Mouse (Mus musculus) splenic B cell, adult 2 months (primary cell): Measurements from ENCODE around the gene Gpr3.
A peak's percentile ranks its signal among the peaks of the same experiment; 100 is the strongest.

Experiments used
- DNase-seq: peaks from one replicate; pipeline ENCODE4 v3.0.0-alpha.2; 2011; ENCODE audit warnings: low read depth, low spot score
- H3K27me3 ChIP-seq: 2 replicates; pipeline ENCODE4 v1.6.1; 2012; ENCODE audit warnings: mild to moderate bottlenecking, low read length, moderate library complexity, mixed read lengths; ENCODE audit not compliant: control insufficient read depth, poor library complexity, insufficient read depth, severe bottlenecking
- H3K36me3 ChIP-seq: 2 replicates; pipeline ENCODE4 v1.6.1; 2012; ENCODE audit warnings: mild to moderate bottlenecking, low read length, moderate library complexity, mixed read lengths; ENCODE audit not compliant: control insufficient read depth, poor library complexity, insufficient read depth, severe bottlenecking

The Gpr3 gene

DNA sequence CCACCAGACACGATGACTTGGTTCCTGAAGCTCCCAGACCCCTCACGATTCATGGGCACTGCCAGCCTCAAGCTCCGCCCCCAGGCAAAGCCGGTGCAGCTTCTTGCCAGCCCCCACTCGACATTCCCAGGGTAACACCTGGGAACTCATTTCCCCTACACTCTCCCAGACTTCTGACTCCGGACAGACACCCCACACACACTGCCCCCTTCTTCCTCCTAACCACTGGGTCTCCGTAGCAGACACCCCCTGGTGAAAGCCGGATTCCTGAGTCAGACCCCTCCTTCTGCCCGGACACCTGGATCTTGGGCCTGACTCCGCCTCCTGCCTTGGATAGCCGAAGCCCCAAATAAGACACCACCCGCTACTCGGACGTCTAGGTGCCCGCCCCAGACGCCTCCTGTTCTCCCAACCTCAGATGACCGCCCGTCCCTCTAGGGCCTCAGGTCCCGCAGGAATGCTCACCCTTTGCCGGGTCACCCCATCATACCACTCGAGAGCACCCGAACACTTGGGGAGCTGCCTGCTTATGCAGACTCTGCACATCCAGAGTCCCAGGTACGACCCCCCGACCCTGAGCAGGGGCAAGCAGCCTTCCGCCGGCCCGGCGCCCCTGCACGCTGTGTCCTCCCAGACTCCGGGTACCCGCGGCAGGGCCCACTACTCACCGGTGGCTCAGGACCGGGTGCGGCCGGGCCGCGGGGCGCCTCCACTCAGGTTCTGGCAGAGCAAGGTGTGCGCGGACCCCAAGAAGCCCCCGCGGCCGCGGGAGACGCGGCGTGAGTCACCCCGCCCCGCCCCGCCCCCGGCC is at the start of gene Gpr3, which contains the start of gene Cd164l2:
Gpr3 (minus strand) TSS at position 786 of the 811 bp plus-strand sequence.
Cd164l2 (plus strand) TSS at position 381 of the 811 bp plus-strand sequence.
- no peak for DNase-seq
- H3K36me3 ChIP-seq, result no peaks in the 10 kb centered on the region
- no peaks in the 10 kb centered on the region for H3K27me3 ChIP-seq

DNA sequence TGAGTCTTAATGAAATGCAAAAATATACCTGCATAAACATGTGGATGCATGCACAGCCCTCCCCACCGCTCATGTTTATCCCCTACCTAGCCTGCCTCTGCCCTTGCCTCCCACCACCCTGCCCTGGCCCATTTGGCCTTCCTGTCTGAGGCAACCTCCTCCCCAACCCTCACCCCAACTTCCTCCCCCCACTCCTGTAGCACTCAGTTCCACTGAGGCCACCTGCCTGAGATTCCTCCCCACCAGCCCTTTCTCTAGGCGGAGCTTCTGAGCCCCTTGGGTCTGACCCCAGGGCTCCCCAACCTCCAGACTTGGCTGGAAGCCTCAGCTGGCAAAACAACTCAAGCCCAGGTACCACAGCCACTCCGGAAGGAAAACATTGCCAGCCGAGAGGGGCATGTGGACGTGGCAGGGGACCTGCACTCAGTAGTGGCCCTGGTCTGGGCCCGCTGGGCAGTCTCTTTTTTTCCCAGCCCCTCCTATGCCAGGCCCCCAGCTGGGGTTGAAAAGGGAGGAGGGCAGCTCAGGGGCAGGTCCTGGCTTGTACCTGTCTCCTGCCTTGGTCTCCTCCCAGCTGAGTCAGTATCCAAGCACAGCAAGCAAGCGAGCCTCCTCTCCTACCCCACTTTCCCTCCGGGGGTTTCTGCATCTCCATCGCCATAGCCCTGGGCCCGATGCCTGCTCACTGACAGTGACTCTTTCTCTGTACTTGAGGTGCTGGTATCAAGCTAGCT is 49.5 kb upstream of the Gpr3 start:
- no peak for DNase-seq
- no peaks in the 10 kb centered on the region for H3K27me3 ChIP-seq

DNA sequence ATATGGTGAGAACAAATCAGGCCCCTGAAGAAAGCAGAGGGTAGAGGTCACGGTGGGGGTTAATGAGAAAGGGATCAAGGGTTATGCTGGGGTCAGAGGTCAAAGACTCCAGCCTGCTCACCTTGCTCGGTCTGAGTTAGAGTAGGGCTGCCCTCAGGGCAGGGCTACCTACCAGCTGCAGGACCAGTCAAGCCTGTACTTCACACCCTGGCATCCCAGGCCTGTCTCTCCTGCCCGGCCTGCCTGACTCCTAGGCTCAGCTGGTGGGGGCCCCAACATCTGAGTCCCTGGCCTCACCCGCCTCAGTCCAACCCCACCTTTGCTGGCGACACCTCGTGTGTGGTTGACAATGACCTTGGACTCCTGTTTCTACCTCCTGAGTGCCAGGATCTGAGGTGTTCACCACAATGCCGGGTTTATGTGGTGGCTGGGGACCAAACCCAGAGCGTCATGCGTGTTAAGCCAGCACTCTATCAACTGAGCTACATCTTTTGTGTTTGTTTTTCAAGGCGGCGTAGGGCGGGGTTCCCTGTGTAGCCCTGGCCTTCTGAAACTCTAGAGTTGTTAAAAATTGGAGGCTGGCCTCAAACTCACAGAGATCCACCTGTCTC is 45.6 kb upstream of the Gpr3 start:
- no peaks in the 10 kb centered on the region for H3K36me3 ChIP-seq
- no peaks in the 10 kb centered on the region for H3K27me3 ChIP-seq
- DNase-seq, result no peak

More for the DNA sequence above, 49.5 kb upstream of the Gpr3 start:
- no peaks in the 10 kb centered on the region; the same call in 1 of the 2 replicates for H3K36me3 ChIP-seq

DNA sequence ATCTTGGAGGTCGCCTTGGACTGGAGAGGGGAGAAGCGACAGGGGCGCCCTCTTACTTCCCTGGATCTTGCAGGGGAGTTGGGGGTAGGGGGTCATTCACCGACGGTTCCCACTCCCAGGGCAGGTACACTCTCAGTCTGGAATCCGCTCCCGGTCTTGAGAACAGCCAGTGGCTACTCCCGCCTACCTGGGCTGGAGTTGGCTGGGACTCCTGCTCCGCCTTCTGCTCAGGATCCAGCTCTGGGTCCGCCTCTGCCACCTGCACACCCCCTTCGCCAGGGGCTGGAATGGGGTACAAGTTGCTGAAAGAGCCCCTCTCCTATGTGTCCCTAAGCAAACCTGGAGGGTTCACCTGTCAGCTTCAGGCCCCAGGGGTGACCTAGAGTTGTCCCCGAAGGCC is 44.9 kb upstream of the Gpr3 start:
- Histone ChIP-seq H3K27me3 (no peaks in the 10 kb centered on the region), H3K36me3 (no peaks in the 10 kb centered on the region)
- DNase-seq, result no peak

DNA sequence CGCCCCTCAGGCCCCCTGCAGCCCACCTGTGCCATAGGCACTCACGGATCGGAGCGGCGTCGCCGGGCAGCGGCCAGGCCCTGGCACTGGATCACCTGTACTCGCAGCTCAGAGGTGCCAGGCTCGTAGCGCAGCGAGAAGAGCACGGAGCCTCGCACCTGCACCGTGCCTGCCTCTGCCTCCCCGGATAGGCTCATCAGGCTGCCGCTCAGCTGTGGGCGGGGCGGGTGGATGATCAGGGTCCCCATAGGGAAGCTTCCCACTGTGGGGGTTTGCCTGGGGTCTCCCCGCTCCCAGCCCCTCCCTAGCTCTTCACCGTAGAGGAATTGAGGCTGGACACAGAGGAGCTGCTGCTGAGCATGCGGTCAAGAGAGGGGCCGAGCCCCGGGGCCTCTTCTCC is 44.5 kb upstream of the Gpr3 start:
- Histone ChIP-seq H3K36me3 (no peaks in the 10 kb centered on the region), H3K27me3 (no peaks in the 10 kb centered on the region)
- DNase-seq, result no peak

DNA sequence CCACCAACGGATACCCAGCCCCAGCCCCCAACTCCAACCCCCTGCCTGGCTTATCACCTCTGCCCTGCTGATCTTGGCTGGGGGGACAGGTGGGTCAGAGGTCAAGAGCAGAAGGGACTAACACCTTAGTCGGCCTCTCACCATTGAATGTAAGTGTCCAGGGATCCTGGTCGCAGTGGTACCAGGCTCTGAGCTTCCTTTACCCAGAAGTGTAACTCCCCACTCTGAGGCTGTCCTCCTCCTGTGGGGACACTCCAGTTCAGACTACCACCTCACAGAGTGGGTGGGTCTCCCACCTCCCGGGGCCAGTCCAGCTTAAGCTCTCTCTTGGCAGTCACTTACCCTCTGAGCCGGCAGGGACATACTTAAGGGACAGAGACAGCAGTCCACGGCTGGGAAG is 43.1 kb upstream of the Gpr3 start:
- Histone ChIP-seq H3K36me3 (no peaks in the 10 kb centered on the region), H3K27me3 (no peaks in the 10 kb centered on the region)
- no peak for DNase-seq

DNA sequence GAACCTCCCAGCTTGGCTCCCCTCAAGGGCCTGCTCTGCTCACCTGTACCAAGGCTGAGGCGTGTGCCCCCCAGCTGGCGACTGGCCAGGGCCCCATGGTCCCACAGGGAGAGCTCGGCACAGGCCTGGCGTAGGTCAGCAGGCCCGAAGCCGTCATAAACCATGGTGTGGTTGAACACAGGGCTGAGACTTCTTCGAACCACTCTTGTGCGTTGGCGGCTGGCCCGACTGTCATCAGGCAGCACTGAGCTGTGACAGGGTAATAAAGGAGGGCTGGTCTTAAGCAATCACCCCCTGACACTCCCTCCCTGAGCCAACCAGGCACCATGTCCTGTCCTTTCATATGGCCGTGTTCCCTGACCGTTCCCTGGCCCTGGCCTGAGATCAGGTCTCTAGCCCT is 41.1 kb upstream of the Gpr3 start:
- Histone ChIP-seq H3K27me3 (no peaks in the 10 kb centered on the region), H3K36me3 (no peaks in the 10 kb centered on the region)
- DNase-seq, result no peak

DNA sequence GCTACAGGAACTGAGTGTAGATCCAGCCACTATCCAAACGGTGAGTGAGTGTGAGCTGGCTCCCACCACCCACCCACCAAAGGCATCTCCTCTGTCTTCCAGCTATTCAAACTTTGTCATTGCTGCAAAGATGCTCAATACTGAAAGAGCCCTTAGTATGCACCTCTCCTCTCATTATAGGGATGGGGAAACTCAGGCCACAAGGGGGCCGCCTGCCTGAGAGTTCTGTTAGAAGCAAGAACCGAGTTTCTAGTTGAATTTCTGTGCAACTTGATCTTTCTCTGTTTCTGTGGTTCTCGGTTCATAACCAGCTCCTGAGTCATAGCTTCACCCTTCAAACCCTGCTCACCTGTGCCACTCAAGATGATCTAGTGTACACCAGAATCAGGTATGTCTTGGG is 39.8 kb upstream of the Gpr3 start:
- DNase-seq, result no peak
- Histone ChIP-seq H3K27me3 (no peaks in the 10 kb centered on the region), H3K36me3 (no peaks in the 10 kb centered on the region)

DNA sequence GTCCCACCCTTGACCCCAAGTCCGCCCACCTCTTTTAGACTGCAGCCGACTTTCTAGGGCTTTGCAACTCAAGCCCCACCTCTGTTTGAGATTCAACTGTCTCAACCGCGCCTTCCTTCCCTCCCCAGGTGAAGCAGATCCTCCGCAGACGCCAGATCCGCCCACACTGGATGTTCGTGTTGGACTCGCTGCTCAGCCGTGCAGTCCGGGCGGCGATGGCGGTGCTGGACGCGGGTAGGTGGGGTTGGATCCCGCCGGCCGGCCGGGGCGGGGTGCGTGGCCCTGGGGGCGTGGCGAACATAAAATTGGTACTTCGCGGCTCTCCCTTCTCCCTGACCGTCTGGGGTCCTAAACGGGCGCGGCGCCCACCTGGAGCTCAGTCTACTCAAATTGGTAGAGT is 38.9 kb upstream of the Gpr3 start:
- no peak for DNase-seq
- Histone ChIP-seq H3K27me3 (no peaks in the 10 kb centered on the region), H3K36me3 (no peaks in the 10 kb centered on the region)

DNA sequence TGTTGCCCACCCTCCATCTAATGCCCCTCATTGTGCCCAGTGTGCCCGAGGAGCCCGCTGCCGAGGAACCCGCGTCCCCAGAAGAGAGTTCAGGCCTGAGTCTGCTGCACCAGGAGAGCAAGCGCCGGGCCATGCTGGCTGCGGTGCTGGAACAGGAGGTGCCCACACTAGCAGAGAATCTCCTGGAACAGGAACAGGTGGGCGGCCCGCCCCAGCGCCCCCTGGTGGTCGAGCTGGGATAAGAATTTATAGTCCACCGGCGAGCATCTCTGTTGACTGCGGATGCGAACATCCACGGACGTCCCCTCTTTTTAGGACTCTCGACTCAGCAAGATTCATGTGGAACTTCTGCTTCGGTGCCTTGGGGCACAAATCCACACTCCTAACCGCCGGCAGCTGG is 38.3 kb upstream of the Gpr3 start:
- Histone ChIP-seq H3K36me3 (no peaks in the 10 kb centered on the region), H3K27me3 (no peaks in the 10 kb centered on the region)
- peak; percentile 84 for DNase-seq

DNA sequence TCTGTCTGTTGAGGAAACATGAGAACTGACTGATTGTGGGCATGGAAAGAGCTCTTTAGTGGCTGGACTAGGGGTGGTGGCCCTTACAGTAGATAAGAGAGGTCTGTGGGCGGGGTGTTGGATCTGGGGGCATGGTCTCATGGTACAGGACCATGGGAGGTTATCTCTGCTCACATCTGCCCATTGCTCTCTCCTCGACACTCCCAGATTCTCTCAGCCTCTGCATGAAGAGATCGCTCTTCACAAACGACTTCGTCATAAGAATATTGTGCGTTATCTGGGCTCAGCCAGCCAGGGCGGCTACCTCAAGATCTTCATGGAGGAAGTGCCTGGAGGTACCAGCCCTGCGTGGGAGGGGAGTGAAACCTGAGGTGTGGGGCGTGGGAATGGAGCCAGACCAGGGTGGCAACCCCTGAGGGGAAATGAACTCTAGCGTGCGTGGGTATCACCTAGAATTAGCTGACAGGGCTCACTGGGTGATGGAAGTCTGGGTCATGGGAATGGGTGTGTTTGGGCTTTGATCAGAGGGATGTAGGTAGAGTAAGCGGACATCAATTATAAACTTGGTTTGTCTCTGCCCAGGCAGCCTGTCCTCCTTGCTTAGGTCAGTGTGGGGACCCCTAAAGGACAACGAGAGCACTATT is 35.6 kb upstream of the Gpr3 start:
- no peak for DNase-seq
- Histone ChIP-seq H3K27me3 (no peaks in the 10 kb centered on the region), H3K36me3 (no peaks in the 10 kb centered on the region)

DNA sequence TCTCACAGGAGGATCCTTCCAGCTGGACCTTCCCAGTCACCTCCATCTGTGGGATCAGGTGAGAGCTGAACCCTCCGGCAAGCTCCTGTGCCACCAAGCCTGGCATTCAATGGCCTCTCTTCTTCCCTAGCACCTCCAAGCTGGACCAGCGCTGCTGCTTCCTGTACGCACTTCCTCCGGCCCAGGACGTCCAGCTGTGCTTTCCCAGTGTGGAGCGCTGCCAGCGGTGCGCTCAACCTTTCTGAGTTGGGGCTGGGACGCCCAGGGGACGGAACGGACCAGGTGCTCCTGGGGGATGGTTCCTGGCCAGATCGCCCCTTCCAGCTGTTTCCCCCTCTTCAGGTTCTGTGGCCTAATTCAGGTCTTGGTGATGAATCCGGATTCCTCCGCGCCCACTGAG is 34.7 kb upstream of the Gpr3 start:
- Histone ChIP-seq H3K27me3 (no peaks in the 10 kb centered on the region), H3K36me3 (no peaks in the 10 kb centered on the region)
- DNase-seq, result no peak

DNA sequence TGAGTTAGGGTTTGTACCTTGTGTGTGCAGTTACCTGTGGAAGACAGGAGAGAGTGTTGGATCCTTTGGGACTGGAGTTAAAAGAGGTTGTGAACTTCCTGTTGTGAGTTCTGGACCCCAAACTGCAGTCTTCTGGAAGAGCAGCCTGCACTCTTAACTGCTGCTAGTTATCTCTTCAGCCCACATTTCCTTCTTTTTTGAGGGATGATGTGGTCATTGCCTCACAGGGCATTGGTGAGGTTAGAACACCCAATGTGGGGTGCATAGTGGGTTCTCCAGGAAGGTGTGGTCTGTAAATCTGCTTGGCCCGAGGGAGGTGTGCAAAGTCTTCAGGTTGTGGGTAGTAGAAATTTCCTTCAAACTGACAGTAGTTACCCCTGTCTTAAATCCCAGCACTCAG is 32.0 kb upstream of the Gpr3 start:
- Histone ChIP-seq H3K27me3 (no peaks in the 10 kb centered on the region; the same call in 1 of the 2 replicates), H3K36me3 (no peaks in the 10 kb centered on the region)
- DNase-seq, result no peak

DNA sequence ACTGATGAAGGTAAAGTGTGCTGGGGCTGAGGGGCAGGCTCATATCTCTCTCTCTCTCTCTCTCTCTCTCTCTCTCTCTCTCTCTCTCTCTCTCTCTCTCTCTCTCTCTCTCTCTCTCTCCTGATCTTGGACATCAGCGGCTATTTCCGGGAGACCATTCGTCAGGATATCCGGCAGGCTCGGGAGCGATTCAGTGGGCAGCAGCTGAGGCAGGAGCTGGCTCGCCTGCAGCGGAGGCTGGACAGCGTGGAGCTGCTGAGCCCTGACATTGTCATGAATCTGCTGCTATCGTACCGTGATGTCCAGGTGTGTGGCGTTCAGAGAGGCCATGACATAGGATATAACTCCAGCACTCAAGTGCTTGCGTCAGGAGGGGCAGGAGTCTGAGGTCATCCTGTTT is 31.2 kb upstream of the Gpr3 start:
- no peaks in the 10 kb centered on the region for H3K36me3 ChIP-seq
- no peak for DNase-seq

DNA sequence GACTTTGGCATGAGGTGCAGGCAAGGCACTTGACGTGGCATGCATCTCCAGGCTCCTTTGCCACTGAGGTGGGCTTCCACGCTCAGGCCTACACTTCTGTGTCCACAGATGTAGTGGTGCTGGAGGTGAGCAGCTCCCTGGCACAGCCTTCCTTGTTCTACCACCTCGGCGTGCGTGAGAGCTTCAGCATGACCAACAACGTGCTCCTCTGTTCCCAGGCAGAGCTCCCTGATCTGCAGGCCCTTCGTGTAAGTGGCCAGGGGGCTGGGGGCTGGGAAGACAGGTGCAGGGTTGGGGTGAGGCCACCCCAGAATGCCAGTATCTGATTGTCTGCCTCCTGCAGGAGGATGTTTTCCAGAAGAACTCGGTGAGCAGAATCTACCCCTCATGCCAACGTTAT is 30.4 kb upstream of the Gpr3 start:
- DNase-seq, result no peak
- no peaks in the 10 kb centered on the region for H3K36me3 ChIP-seq

More for the DNA sequence above, 31.2 kb upstream of the Gpr3 start:
- H3K27me3 ChIP-seq, result no peaks in the 10 kb centered on the region; the same call in 1 of the 2 replicates

More for the DNA sequence above, 30.4 kb upstream of the Gpr3 start:
- no peaks in the 10 kb centered on the region; the same call in 1 of the 2 replicates for H3K27me3 ChIP-seq
